Mouse (Mus musculus) neural tube, embryonic 15.5 days (tissue): ENCODE data around the gene Disp2. TPM values are rescaled to one million over a fixed set of nuclear protein-coding genes. Genes with fewer than 3 reads are reported as not detected.
A peak's percentile ranks its signal among the peaks of the same experiment; 100 is the strongest.

Experiments used
- ATAC-seq: fragments of 200-750 bp; cut with Nextera tagmentation; 2 replicates; pipeline ENCODE4 v1.8.0; 2017; ENCODE audit warnings: mild to moderate bottlenecking, moderate TSS enrichment, moderate library complexity; ENCODE audit not compliant: low FRiP score
- H3K27ac ChIP-seq: fragments of 300-500 bp; sonication (generic); replicated peaks from 2 replicates; pipeline ENCODE4 v1.5.1; 2015; ENCODE audit warnings: mild to moderate bottlenecking, inconsistent platforms
- H3K27me3 ChIP-seq: fragments of 300-500 bp; sonication (generic); replicated peaks from 2 replicates; pipeline ENCODE4 v1.6.1; 2015; ENCODE audit warnings: inconsistent platforms
- H3K36me3 ChIP-seq: fragments of 300-500 bp; sonication (generic); 2 replicates; pipeline ENCODE4 v1.6.1; 2015; ENCODE audit warnings: inconsistent platforms
- H3K4me1 ChIP-seq: fragments of 300-500 bp; sonication (generic); 2 replicates; pipeline ENCODE4 v1.6.1; 2015; ENCODE audit warnings: inconsistent platforms
- H3K4me2 ChIP-seq: fragments of 300-500 bp; sonication (generic); 2 replicates; pipeline ENCODE4 v1.6.1; 2015; ENCODE audit warnings: inconsistent platforms, mild to moderate bottlenecking, moderate library complexity
- H3K4me3 ChIP-seq: fragments of 300-500 bp; sonication (generic); replicated peaks from 2 replicates; pipeline ENCODE4 v1.5.1; 2015; ENCODE audit warnings: mild to moderate bottlenecking, inconsistent platforms
- H3K9ac ChIP-seq: fragments of 300-500 bp; sonication (generic); replicated peaks from 2 replicates; pipeline ENCODE4 v1.6.1; 2015; ENCODE audit warnings: mild to moderate bottlenecking, inconsistent platforms
- H3K9me3 ChIP-seq: fragments of 300-500 bp; sonication (generic); replicated peaks from 2 replicates; pipeline ENCODE4 v1.6.1; 2016; ENCODE audit warnings: inconsistent platforms
- WGBS: fragments of 180-500 bp; shearing (Covaris S2); methylation state at CpG from one replicate; pipeline ENCODE4 v1.1.7; 2015; ENCODE audit warnings: mixed read lengths; 5-methylcytosine and 5-hydroxymethylcytosine counted together
- polyA plus RNA-seq: library from polyadenylated mRNA; unstranded; fragments of >200 nt; fragmentation: Nextera tagmentation; extraction: Ambion mirVana; gene quantifications from 2 replicates; pipeline ENCODE4 v1.2.1, GENCODE M21; 2015

Gene Disp2
- polyA plus RNA-seq, 1 experiment from 2014 or later: 75.6 TPM

GRCm38 (mm10) chr2:118790551-118791525 is 11.3 kb downstream of the Disp2 start:
- Histone ChIP-seq H3K9me3 (no peaks in the 10 kb centered on the region), H3K4me1 (peaks cover 10% of the 10 kb centered on the region; the same call in 1 of the 2 replicates), H3K36me3 (peaks cover 79% of the 10 kb centered on the region), H3K27ac (no peak overlapping the region), H3K9ac (no peak overlapping the region), H3K4me2 (peak overlapping the region; percentile 44), H3K27me3 (peaks cover 3% of the 10 kb centered on the region; the same call in 1 of the 2 replicates), H3K4me3 (0 out of 2 replicates have a peak overlapping the region, but pooled peaks have one; percentile 8)
- ATAC-seq: peak; percentile 34; the same call in 1 of the 2 replicates
- WGBS: 26% methylated on average over 44 of the region's 44 CpGs

GRCm38 (mm10) chr2:118791591-118792258 is 12.2 kb downstream of the Disp2 start:
- ATAC-seq: no peak
- Histone ChIP-seq H3K36me3 (peaks cover 70% of the 10 kb centered on the region), H3K27me3 (peaks cover 3% of the 10 kb centered on the region; the same call in 1 of the 2 replicates), H3K27ac (no peak overlapping the region), H3K4me3 (no peak overlapping the region), H3K4me2 (no peak overlapping the region), H3K9ac (no peak overlapping the region), H3K4me1 (peaks cover 10% of the 10 kb centered on the region; the same call in 1 of the 2 replicates), H3K9me3 (no peaks in the 10 kb centered on the region)
- 95% methylated on average over 26 of the region's 26 CpGs for WGBS

- Histone ChIP-seq H3K4me2 (no peak overlapping the region), H3K4me1 (peaks cover 10% of the 10 kb centered on the region; the same call in 1 of the 2 replicates), H3K9me3 (no peaks in the 10 kb centered on the region), H3K36me3 (peaks cover 65% of the 10 kb centered on the region), H3K9ac (no peak overlapping the region), H3K4me3 (no peak overlapping the region), H3K27me3 (peaks cover 3% of the 10 kb centered on the region; the same call in 1 of the 2 replicates), H3K27ac (no peak overlapping the region)
- ATAC-seq: no peak
- 87% methylated on average over 4 of the region's 4 CpGs for WGBS
These were observed 12.7 kb downstream of the Disp2 start for GRCm38 (mm10) chr2:118792259-118792613.

- Histone ChIP-seq H3K9me3 (no peaks in the 10 kb centered on the region), H3K9ac (no peak overlapping the region), H3K4me1 (peaks cover 10% of the 10 kb centered on the region; the same call in 1 of the 2 replicates), H3K4me2 (no peak overlapping the region), H3K36me3 (peaks cover 55% of the 10 kb centered on the region), H3K27ac (no peak overlapping the region), H3K27me3 (peaks cover 3% of the 10 kb centered on the region; the same call in 1 of the 2 replicates), H3K4me3 (no peak overlapping the region)
- WGBS: 86% methylated on average over 4 of the region's 4 CpGs
- no peak for ATAC-seq
These were observed 14.1 kb downstream of the Disp2 start for GRCm38 (mm10) chr2:118793636-118794035.

GRCm38 (mm10) chr2:118802542-118803118 is 23.1 kb downstream of the Disp2 start:
- H3K9me3 ChIP-seq: no peaks in the 10 kb centered on the region
- no peak for ATAC-seq
- H3K27ac ChIP-seq: no peak overlapping the region
- H3K27me3 ChIP-seq: no peaks in the 10 kb centered on the region
- H3K4me3 ChIP-seq: no peak overlapping the region
- no peaks in the 10 kb centered on the region for H3K4me1 ChIP-seq
- no peaks in the 10 kb centered on the region for H3K36me3 ChIP-seq
- no peak overlapping the region for H3K4me2 ChIP-seq
- WGBS: 80% methylated on average over 4 of the region's 4 CpGs
- H3K9ac ChIP-seq: no peak overlapping the region

- H3K9ac ChIP-seq: no peak overlapping the region
- 84% methylated on average over 2 of the region's 2 CpGs for WGBS
- ATAC-seq: no peak
These were observed 25.0 kb downstream of the Disp2 start for GRCm38 (mm10) chr2:118804474-118804873.

GRCm38 (mm10) chr2:118805137-118805536 is 25.6 kb downstream of the Disp2 start:
- no peak overlapping the region for H3K4me3 ChIP-seq
- no peak overlapping the region for H3K4me2 ChIP-seq
- H3K4me1 ChIP-seq: no peaks in the 10 kb centered on the region
- no peak overlapping the region for H3K9ac ChIP-seq
- H3K9me3 ChIP-seq: no peaks in the 10 kb centered on the region
- H3K27ac ChIP-seq: no peak overlapping the region
- H3K27me3 ChIP-seq: no peaks in the 10 kb centered on the region
- ATAC-seq: no peak
- no peaks in the 10 kb centered on the region for H3K36me3 ChIP-seq
- 78% methylated on average over 3 of the region's 3 CpGs for whole genome bisulfite sequencing

More at GRCm38 (mm10) chr2:118804474-118804873, 25.0 kb downstream of the Disp2 start:
- H3K4me3 ChIP-seq: no peak overlapping the region
- H3K36me3 ChIP-seq: no peaks in the 10 kb centered on the region
- H3K27ac ChIP-seq: no peak overlapping the region
- H3K9me3 ChIP-seq: no peaks in the 10 kb centered on the region
- no peaks in the 10 kb centered on the region for H3K4me1 ChIP-seq
- no peaks in the 10 kb centered on the region for H3K27me3 ChIP-seq
- no peak overlapping the region for H3K4me2 ChIP-seq

- Histone ChIP-seq H3K27me3 (no peaks in the 10 kb centered on the region), H3K9ac (no peak overlapping the region), H3K4me1 (no peaks in the 10 kb centered on the region), H3K36me3 (no peaks in the 10 kb centered on the region), H3K4me2 (no peak overlapping the region), H3K9me3 (no peaks in the 10 kb centered on the region), H3K27ac (no peak overlapping the region), H3K4me3 (no peak overlapping the region)
- 29% methylated on average over 3 of the region's 3 CpGs for WGBS
- no peak for ATAC-seq
These were observed 26.2 kb downstream of the Disp2 start for GRCm38 (mm10) chr2:118805756-118806155.

- Histone ChIP-seq H3K4me3 (no peak overlapping the region), H3K4me1 (no peaks in the 10 kb centered on the region), H3K4me2 (no peak overlapping the region), H3K9ac (no peak overlapping the region), H3K9me3 (no peaks in the 10 kb centered on the region), H3K27ac (no peak overlapping the region), H3K27me3 (no peaks in the 10 kb centered on the region), H3K36me3 (no peaks in the 10 kb centered on the region)
- no peak for ATAC-seq
- WGBS: 78% methylated on average over 4 of the region's 4 CpGs
These were observed 27.3 kb downstream of the Disp2 start for GRCm38 (mm10) chr2:118806860-118807259.

GRCm38 (mm10) chr2:118810861-118811260 is 31.3 kb downstream of the Disp2 start:
- no peaks in the 10 kb centered on the region for H3K27me3 ChIP-seq

GRCm38 (mm10) chr2:118812724-118813123 is 33.2 kb downstream of the Disp2 start:
- Histone ChIP-seq H3K4me3 (no peak overlapping the region), H3K9ac (no peak overlapping the region), H3K4me2 (no peak overlapping the region), H3K27me3 (no peaks in the 10 kb centered on the region), H3K36me3 (no peaks in the 10 kb centered on the region), H3K4me1 (peaks cover 13% of the 10 kb centered on the region), H3K27ac (no peak overlapping the region), H3K9me3 (no peaks in the 10 kb centered on the region)
- no peak for ATAC-seq
- WGBS: 75% methylated on average over 1 of the region's 1 CpGs

More at GRCm38 (mm10) chr2:118810861-118811260, 31.3 kb downstream of the Disp2 start:
- no peak for ATAC-seq
- Histone ChIP-seq H3K9ac (no peak overlapping the region), H3K27ac (no peak overlapping the region), H3K4me1 (peaks cover 13% of the 10 kb centered on the region), H3K9me3 (no peaks in the 10 kb centered on the region), H3K36me3 (no peaks in the 10 kb centered on the region), H3K4me3 (no peak overlapping the region), H3K4me2 (no peak overlapping the region)
- 27% methylated on average over 2 of the region's 2 CpGs for WGBS
